1 mouse cellular context compared by ENCODE assay signal in the genomic region with DNA sequence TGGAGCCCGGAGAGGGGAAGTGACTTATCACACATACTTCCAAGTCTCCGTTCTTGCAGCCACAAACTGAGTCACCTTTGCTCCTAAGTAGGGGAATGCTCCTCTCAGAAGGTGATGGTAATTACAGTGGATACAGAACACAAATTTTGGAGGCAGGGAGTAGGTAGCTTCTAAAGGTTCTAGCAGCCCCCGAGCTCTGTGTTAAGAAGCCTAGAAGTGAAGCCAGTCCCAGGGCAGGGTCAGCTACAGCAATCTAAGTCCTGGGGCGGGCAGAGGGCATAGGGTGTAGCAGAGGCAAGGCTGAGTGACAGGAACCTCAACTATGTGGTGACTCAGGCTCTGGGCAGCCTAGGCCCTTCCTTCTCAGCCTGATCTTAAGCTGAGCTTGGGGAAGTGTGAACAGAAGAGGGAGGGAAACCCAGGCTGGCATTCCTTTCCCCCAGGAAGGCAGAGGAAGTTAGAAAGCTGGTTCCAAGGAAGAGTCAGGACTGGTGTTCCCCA.
A peak's percentile ranks its signal among the peaks of the same experiment; 100 is the strongest.
TF ChIP-seq lines count a peak whose summit lies in the region.

No protein-coding gene starts in this region.

TF ChIP-seq in MEL, 35 proteins besides CTCF, POLR2A, EP300 and RAD21 (continued from another document):
- TF ChIP-seq TBP (IDR thresholded peaks at IDR 0.05; ENCODE audit: low read depth, low read length) (0 out of 2 replicates have a peak, but pooled peaks have one; percentile 15), KAT2A (conservative IDR thresholded peaks at IDR 0.05; ENCODE audit: low read depth, low read length) (no peak), ETS1 (IDR thresholded peaks at IDR 0.05; ENCODE audit: low read depth, low read length) (0 out of 2 replicates have a peak, but pooled peaks have one; percentile 39), ELF1 (IDR thresholded peaks at IDR 0.05; ENCODE audit: low read depth, low read length) (no peak), USF2 (IDR thresholded peaks at IDR 0.05; ENCODE audit: borderline replicate concordance in 1 of 2, insufficient read depth in 1 of 2, low read depth in 1 of 2, low read length in 2 of 2) (no peak), SIN3A (IDR thresholded peaks at IDR 0.05; ENCODE audit: low read length) (no peak), MAZ (IDR thresholded peaks at IDR 0.05; ENCODE audit: low read depth, low read length) (no peak), ZNF384 (IDR thresholded peaks at IDR 0.05; ENCODE audit: low read depth, low read length) (no peak), MYC (IDR thresholded peaks at IDR 0.05; ENCODE audit: low read depth, low read length) (no peak), TAL1 (IDR thresholded peaks at IDR 0.05; ENCODE audit: low read length) (peak; percentile 52), TCF12 (IDR thresholded peaks at IDR 0.05; ENCODE audit: low read depth, low read length) (peak; percentile 48; the same call in 1 of the 2 replicates), MXI1 (IDR thresholded peaks at IDR 0.05; ENCODE audit: low read depth, low read length) (0 out of 2 replicates have a peak, but pooled peaks have one; percentile 2), JUND (IDR thresholded peaks at IDR 0.05; ENCODE audit: low read depth, low read length) (no peak), USF1 (IDR thresholded peaks at IDR 0.05; ENCODE audit: low read depth, low read length) (no peak), CHD1 (IDR thresholded peaks at IDR 0.05; ENCODE audit: low read depth, low read length) (no peak), E2F4 (IDR thresholded peaks at IDR 0.05; ENCODE audit: borderline replicate concordance, low read depth, low read length) (no peak), CHD2 (IDR thresholded peaks at IDR 0.05; ENCODE audit: low read length) (no peak), MEF2A (IDR thresholded peaks at IDR 0.05; ENCODE audit: extremely low read depth, insufficient replicate concordance, low read depth, low read length, poor library complexity, severe bottlenecking) (no peak), NRF1 (IDR thresholded peaks at IDR 0.05; ENCODE audit: insufficient read depth, low read depth, low read length, poor library complexity, severe bottlenecking) (no peak), SMC3 (IDR thresholded peaks at IDR 0.05; ENCODE audit: low read depth, low read length) (peak; percentile 4; the same call in 1 of the 2 replicates), MYB (IDR thresholded peaks at IDR 0.05; ENCODE audit: low read depth, low read length) (no peak), GABPA (IDR thresholded peaks at IDR 0.05; ENCODE audit: low read depth, low read length) (no peak), UBTF (IDR thresholded peaks at IDR 0.05; ENCODE audit: borderline replicate concordance, insufficient read depth, low read depth, low read length) (no peak), ZKSCAN1 (IDR thresholded peaks at IDR 0.05; ENCODE audit: low read depth, low read length) (no peak)
